Mouse (Mus musculus) cerebellum, adult 11 months (tissue): ENCODE measurements around the gene Adad1.

Source experiments
- DNase-seq: peaks from one replicate; pipeline ENCODE4 v3.0.0; 2022

Gene Adad1

DNA sequence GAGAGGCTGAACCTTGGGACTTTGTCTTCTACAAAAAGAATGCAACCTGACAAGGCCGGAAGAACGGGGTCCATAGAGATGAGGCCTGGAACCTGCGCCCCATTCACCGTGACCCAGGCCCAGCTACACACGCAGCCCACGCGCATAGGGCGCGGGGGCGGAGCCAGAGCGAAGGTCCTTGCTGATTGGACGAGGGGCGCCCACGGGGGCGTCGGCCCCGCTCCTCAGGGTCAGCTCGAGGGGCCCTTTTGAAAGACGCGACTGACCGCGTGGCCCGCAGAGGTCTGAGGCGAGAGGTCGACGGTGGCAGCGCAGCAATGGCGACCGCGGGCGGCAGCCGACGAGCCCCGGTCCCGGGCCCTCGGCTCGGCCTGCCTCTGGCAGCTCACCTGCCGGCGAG, at the start of gene Adad1:
Adad1 (plus strand) TSS at position 122 of the 400 bp plus-strand sequence.
- DNase-seq = no peak

DNA sequence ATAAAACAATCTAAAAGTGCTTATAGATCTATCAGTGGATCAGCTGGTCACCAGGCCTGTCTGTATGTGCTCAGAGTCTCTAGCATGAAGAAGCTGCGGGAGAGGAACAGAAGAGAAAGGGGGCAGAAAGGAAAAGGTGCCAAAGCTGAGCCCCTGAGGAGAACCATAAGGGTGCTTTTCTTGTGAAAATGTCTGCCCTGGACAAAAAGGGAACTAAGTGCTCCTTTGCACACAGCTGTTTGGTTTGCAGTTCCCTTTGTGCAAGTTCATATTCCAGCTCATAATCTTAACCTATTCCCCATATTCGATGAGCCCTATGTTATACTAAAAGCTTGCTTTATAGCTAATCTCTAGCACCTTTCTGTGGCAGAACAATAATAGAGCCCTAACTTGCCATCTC, 25.3 kb upstream of the Adad1 start:
- no peak for DNase-seq

DNA sequence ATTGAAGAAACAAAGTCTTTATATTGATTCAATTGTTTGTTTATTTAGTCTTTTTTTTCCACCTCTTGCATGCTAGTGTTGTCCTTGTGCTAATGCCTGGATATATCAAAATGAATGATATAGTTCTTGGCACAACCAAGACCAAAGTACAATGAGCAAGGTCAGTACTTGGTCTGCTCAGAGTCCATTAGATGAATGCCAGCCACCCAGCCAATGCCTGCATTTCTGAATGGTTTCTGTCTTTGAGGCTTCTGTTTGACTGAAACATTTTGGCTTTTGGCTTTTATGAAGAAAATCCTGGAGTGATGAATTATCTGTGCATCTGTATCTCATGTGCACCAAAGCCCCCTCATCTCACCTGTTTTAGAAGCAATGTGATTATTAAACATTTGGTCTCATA, 23.5 kb upstream of the Adad1 start:
- no peak for DNase-seq

DNA sequence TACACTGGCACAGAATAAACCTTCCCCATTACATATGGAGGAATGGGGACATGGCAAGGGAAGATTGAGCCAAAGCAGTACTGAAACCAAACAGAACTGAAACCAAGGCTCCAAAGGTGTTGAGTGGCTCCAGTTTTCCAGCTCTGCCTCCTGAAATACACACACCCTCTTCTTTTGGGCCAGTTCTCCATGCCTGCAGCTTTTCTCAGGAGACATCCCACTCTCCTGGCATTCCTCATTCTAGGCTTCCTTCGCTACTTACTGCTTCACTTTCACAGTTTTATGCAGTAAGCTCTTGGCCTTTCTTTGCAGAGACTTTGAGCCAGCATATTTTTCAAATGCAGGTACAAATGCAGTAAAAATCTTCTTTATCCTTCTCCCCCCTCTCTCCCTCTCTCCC, 11.8 kb upstream of the Adad1 start:
- no peak for DNase-seq

DNA sequence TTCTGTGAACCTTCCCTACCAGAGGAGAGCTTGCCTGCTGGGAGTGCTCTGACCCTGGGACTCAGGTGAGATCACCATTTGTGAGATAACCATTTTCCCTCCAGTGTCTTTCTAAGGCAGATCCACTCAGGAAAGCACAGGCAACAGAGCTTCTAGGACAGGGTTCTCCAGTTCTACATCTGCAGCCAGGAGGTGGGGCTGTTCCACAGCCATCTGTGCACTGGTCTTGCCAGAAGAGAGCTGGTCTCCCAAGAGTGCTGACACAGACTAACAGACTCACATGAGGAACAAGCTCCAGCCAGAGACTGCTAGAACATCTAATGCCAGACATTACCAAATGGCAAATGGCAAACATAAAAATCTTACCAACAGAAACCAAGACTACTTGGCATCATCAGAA, 9.9 kb downstream of the Adad1 start:
- peak; percentile 3 for DNase-seq

DNA sequence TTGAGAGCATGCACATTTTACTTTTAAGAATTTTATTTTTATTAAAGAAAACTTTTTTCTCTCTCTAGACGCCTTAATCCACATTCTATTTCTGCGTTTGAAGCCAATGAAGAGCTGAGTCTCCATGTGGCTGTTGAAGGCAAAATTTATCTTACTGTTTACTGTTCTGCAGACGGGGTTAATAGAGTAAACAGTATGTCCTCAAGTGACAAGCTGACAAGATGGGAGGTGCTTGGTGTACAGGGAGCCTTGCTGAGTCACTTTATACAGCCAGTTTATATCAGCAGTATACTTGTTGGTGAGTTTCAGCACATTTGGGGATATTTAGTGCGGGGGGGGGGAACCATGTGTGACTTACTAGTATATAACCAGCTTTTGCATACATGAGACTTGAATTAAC, 21.5 kb downstream of the Adad1 start:
- no peak for DNase-seq

DNA sequence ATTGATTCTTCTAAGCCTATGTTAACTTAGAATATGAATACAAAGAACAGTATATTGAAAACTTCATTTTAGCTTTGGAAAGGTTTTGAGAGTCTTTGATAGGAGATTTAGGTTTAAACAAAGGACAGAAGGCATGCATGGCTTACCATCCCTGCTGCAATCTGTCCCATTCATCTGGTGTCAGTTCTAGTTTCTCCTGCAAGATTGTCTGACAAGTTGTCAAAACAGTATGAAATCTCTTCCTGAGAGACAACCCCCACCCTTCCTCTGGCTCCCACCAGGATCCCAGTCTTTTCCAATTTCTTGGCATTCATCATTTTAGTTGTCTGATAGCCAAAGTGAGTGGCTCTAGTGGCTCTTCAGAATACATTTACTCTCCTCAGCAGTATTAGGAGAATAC, 27.4 kb downstream of the Adad1 start:
- DNase-seq = no peak

DNA sequence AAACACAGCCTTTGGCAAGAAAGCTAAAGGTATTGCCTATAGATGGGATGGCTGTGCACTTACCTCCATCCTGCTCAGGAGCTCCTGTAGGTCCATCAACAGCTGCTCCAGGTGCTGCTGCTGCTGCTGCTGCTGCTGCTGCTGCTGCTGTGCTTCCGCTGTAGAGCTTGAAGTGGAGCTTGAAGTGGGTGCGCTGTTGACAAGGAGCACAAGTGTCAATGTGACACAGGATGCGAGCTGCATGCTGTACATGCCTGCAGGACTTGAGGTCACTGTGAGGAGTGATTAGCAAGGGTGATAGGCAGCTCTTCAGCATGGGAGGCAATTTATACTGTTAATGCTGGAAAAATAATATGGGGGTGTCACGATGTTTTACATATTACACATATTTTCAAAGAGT, 62.3 kb downstream of the Adad1 start, which contains the start of gene Il2:
Il2 (minus strand) TSS at position 305 of the 400 bp plus-strand sequence.
- no peak for DNase-seq

DNA sequence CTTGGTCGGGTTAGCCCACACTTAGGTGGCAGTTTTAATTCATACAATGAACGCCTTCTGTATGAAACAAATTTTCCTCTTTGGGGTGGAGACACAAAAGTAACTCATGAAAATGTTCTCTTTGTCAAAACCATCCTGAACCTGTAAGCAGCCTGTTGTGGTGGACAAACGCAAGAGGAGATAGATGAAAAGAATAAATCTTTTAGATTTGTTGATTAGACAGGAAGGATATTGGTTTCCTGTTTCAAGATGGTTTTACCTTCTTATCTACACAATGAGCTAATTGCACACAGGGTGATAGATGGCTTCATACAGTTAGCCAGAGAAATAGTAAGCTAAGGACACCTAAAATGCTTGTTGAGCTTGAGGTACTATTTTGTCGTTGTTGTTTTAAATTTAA, 62.8 kb downstream of the Adad1 start:
- no peak for DNase-seq

DNA sequence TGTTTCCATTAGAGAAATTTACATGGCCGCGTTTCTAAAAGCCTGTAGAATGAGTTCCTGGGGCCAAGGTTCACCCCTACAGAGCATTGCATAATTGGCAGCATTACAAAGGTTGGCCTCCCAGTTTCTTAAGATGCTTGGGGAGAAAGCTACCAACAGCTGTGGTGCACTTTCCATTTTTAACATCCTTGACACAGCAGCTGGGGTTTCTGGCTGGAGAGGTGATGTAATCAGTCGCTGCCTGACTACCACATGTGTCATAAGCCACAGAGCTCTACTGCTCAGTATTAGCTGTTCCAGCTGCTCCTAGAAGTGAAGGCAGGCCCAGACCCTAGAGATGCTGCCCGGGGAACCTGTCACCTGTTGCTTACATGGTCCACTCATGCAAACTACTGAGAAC, 64.9 kb downstream of the Adad1 start:
- DNase-seq = no peak

DNA sequence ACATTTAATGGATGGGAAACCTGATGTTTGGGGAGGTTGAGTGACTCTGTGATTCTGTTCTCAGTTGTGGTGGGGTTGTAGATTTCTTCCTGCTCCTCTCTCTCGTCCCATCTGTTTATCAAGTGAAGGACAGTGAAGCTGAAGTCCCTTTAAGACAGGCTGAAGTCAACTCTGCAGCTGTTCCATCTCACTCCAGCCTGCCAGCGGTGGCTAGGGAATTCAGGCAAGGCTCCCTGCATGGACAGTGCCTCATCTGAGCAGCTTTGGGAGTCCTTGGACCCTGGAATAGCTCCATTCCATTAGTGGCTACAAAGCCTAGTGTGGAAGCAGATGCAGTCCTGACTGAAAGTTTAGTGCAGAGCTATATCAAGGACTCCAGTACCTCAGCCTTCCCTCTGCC, 65.7 kb downstream of the Adad1 start:
- DNase-seq = no peak

DNA sequence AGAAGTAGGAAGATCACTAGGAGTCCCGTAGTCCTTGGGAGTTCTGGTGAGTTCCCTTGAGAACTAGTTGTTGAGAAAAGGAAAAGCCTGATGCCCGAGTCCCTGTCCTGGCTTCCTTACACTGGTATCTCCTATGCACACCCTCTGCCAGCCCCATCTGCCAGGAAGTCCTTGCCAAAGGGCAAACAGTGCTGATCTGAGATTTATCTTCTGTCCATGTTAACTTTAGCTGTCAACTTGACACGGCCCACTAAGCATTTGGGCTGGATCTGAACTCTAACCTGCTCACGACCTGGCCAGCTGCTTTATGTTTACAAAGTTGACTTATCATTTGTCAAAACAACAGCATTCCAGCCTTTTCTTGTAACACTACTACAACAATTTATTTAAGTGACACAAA, 73.9 kb downstream of the Adad1 start:
- no peak for DNase-seq

DNA sequence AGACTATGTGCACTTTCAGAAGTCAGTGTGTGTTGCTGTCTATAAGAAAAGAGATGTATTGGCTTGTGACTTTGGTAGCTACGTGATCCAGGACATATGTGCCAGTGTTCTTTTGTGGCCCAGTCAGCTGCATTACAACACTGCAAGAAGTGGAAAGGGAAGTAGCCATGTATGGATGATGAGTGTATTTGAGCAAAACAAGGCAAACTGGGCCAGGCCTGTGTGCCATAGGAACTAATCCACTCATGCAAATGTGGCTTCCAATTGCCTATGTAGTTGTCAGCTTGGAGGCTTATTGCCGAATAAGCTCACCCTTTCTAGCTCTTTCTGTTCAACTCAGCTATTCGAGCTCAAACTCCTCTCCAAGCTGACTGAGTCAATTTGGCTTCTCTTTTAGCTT, 75.9 kb downstream of the Adad1 start:
- no peak for DNase-seq

DNA sequence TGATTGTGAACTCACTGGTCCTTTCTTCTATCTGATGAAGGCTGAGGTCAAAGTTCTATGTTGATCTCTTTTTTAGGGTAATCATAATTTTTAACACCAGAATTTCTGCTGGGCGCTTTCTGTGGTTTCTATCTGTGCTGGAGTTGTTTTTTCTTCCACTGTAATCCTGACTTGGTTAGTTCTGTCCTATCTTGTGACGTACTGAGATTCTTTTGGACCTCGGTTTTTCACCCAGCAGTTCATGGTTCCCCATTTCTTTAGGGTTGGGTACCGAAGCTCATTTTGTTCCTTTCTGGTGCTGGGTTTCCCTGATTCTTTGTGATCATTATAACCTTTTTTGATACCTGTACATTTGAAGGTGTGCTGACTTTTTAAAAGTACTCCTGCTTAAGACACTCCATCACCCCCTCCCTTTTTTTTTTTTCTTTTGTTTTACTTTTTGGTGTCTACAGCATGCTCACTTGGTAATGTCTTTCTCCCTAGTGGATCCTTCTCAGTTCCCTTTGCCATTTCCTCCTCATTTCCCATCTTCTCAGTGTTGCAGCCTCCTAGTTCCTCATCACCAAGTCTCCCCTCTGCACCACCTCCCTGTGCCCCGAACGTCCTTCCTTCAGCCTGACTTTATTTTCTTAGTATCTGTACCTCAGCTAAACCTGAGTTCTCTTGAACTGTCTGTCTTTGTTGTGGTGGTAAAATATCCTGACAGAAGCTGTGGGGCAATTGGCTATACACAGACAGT, 77.0 kb downstream of the Adad1 start:
- no peak for DNase-seq

DNA sequence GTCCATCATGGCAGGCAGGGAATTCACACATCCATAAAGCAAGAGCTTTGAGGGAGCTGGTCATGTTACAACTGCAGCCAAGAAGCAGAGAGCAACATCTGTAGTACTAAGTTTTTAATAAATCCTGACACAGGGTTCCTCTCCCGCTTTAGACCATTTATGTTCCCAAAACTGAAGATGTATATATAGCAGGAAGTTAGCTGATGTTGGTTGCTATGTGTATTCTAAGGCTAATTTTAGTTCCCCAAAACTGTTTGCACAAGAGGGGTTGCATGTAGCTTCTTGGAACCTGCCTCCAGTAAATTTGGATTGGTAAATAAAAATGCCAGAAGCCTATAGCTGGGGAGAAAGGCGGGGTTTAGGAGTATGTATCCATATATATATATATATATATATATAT, 78.5 kb downstream of the Adad1 start:
- no peak for DNase-seq

DNA sequence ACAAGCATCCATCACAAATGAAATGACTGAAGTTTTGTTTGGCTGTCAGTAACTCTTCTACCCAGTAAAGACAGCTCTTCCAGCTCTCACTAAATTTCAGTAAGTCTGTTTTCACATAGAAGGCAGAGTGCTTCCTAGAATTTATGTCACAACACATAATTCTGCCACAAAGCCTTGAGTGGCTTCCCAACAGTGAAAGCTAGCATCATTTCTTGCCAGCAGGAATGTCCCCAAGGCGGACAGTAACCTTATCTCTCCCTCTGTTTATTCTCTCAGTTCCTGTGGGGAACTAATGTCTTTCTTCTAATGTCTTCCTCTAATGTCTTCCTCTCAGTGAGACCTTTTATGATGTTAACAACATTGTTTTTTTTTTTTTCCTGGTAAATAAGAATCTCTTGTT, 81.7 kb downstream of the Adad1 start:
- no peak for DNase-seq

DNA sequence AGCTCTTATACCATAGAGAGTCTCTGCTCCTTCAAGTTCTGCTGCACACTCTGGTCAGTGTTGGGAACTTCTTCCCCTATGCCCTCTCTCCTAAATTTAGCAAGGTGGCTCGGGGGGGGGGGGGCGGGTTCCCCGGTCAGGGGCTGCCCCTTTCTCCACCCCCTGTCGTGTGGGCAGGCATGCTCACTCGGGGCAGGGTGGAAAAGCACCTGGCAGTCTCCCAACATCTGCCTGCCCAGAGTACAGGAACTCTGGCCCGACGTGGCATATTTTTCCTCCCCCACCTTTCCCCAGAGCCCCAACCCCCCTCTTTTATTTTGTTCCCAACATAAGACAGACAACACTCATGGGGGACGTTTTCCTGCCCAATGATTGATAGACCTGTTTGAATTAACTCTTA, 83.1 kb downstream of the Adad1 start:
- no peak for DNase-seq

DNA sequence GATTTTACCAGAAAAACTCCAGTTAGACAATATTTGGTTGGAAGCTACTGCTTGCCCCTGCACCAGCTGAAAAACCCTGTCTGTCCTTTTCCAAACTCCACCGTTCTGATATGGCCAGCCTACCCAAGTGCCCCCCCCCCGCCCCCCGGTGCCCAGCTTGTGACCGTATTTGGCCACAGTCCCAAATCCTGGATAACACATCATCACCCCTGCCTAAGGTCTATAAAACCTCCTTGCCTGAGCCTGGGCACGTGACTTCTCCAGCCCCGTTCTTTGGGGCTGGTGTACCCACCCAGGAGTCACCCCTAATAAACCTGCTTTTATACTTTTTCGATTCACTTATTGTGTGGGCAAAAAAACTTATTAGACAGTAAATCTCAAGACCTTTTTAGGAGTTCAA, 83.5 kb downstream of the Adad1 start:
- no peak for DNase-seq

DNA sequence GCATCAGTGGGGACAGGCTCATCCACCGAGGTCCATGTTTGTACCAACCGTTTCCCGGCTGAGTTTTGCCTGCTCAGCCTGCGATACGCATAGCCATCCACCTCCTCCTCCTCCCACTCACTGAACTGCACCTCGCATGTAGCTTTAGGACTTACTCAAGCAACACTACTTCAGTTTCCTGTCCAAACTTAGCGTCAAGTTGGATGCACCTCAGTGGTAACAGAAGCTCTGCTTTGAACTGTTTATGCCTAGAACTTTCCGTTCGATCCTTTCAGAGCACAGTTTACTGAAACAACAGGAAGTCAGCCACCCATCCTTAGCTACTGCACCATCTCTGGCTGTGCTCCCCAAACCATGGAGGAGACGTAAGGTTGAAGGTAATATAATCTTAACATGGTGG, 88.9 kb downstream of the Adad1 start:
- DNase-seq = no peak

DNA sequence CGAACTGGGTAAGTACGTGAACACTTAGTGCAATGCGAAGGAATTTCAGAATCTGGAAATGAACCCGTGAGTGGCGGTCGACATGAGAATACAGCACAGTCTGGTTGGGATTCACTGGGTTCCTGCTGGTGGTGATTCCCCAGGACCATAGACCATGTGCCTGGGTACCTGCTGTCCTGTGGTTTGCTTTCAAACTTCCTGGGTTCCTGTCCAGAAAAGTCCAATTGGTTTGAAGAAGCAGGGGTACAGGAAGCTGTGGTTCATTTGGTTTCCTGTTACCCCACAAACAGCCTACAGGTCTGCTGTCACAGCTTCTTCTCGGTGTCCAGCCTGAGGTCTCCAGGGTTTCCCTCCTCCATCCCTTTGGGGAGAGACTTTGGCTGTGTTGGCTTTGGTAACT, 89.7 kb downstream of the Adad1 start:
- no peak for DNase-seq

DNA sequence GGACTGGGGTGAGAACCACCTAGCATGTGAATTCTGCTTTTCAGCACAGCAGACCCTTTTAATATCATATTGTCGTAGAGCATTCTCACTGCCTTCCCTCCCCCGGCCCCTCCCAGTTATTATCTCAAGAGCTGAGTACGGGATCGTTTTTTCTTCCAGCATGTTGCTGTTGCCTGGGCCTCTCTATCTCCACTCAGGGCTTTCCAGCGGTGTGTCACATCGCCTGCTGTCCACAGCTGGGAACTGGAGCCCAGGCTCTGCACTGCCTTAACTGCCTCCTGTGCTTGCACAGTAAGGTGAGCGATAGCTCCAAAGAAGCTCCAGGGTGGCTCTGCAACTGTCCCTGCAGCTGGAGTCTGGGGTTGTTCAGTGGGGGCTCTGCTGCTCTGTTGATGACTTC, 91.1 kb downstream of the Adad1 start:
- DNase-seq = no peak

DNA sequence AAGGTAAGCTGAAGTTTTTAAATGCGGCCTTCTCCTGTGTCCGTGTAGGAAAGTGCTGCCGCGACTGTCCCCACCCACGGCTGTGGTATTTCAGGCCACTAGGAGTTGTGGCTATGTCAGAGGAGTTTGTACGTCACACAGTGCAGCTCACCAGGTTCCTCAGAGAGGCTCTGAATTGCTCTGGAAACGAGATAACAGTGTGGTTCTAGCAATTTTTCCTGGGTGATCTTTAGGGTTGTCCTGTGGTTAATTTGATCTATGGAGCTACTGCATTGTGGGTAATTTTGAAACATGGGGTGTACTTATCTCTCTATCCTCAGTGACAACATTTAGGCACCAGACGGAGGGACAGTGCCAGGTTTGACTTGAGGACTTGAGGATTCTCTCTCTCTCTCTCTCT, 93.8 kb downstream of the Adad1 start:
- DNase-seq = no peak

DNA sequence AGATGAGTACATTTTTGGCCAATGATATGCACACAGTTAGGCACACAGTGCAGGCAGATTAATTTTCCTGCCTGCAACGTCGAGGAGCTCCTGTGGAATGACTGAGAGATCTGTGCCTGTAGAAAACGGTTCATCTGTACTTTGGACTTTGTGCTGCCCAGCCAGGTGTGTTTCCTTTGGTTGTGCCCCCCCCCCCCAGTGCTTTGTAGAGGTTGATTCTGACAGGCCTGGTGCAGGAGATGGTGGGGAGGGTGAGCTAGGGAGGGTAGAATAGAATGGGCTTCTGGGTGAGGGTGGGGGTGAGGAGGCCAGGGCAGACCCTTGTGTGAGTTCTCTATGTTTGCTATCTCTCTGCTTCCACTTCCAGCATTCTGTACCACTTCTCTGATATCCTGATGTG, 94.9 kb downstream of the Adad1 start:
- DNase-seq = no peak

DNA sequence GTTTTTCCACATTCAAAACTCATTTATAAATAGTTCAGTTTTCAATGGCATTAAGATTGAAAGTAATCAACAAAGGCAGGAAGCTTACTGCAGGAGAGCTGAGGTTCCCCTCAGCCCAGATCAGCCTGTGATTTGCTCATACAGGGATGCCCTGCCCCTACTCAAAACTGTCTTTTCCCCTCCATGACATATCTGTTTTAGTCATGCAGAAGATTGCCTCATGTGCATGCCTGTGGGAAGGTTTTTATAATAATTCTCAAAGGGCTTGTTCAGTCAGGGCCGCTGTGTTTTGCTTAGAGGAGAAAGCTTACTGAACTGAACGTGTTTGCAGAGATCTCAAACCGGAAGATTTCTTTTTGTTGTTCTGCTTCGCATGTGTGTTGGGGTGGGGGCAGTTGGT, 97.8 kb downstream of the Adad1 start:
- no peak for DNase-seq

DNA sequence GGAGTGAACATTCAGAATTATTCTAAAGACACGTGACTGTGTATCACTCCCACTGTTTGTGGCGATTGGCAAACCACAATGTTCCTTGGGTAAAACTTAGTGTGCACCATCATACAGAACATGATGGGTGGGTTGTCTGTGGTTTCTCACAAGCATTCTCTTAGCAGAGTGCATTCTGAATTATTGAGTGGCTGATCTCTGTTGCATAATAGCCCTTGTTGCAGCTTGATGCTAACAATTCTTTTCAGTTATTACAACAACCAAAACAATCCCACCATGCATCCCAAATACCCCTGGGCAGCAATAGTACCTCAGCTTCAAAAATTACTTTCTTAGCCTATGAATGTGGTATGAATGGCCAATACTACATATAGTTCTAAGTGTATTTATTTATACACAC, 106.0 kb downstream of the Adad1 start:
- DNase-seq = no peak
